Mouse (Mus musculus): ENCODE data around the gene Islr2. TPM values are rescaled to one million over a fixed set of nuclear protein-coding genes. Genes with fewer than 3 reads are reported as not detected.

The Islr2 gene
- total and polyA plus RNA-seq, 3 experiments, result not detected

DNA sequence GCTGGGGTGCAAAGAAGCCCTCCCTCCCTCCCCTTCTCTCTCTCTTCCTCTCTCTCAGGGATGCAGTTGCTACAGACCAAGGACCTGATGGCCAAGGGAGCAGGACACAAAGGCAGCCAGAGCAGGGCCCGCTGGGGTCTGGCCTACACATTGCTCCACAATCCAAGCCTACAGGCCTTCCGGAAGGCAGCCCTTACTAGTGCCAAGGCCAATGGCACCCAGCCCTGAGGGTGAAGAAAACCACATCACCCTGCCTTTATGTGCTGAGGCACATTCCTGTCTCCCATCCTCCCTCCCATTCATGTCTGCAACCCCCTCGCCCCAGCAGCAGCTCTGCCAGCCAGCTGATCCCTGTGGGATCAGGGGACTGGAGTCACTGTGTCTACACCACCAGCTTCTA is 51.0 kb downstream of the Islr2 start:
- no peaks in the 10 kb centered on the region for H3K36me3 ChIP-seq (replicated peaks in 1 of 2; ENCODE audit: control insufficient read depth in 1 of 2, insufficient read depth in 1 of 2, low read length in 1 of 2)
- H3K4me3 ChIP-seq (replicated peaks in 1 of 3; ENCODE audit: low read depth in 2 of 3, low read length in 2 of 3, poor library complexity in 1 of 3), result no peak overlapping the region
- no peaks in the 10 kb centered on the region; a peak in 1 of 4 replicates for H3K4me1 ChIP-seq (ENCODE audit: control insufficient read depth in 1 of 2, insufficient read depth in 2 of 2)
- no peak overlapping the region for H3K4me2 ChIP-seq (ENCODE audit: insufficient read depth, low read depth, poor library complexity, severe bottlenecking)
- H3K79me2 ChIP-seq (replicated peaks; ENCODE audit: control insufficient read depth, extremely low read depth, insufficient read depth, poor library complexity, severe bottlenecking), result no peaks in the 10 kb centered on the region
- H3K27ac ChIP-seq (ENCODE audit: insufficient read depth, low read depth), result no peak overlapping the region
- dilution Hi-C loops (cut with MboI; ENCODE audit: extremely low pct_ligation_motif_present, extremely low pct_unique_long_range_greater_than_20kb, low sequenced_read_pairs), result no loop called here
- no peaks in the 10 kb centered on the region for H3K9me3 ChIP-seq (replicated peaks; ENCODE audit: low read length)
- in situ Hi-C loops (cut with MboI; ENCODE audit: low pct_ligation_motif_present, low pct_unique_long_range_greater_than_20kb, low sequenced_read_pairs), result no loop called here
- no peak for TF ChIP-seq CTCF (conservative IDR thresholded peaks at IDR 0.05 in 1 of 2, IDR thresholded peaks at IDR 0.05 in 1 of 2; ENCODE audit: low read depth in 2 of 2, low read length in 2 of 2)
- no peak for TF ChIP-seq EP300 (IDR thresholded peaks at IDR 0.05; ENCODE audit: low read length)
- no peak for TF ChIP-seq GABPA (IDR thresholded peaks at IDR 0.05; ENCODE audit: insufficient replicate concordance, low read depth, low read length)
- TF ChIP-seq MAX (IDR thresholded peaks at IDR 0.05; ENCODE audit: low read length), result no peak
- TF ChIP-seq TBP (conservative IDR thresholded peaks at IDR 0.05; ENCODE audit: low read depth, low read length), result no peak
- no peak for TF ChIP-seq NRF1 (IDR thresholded peaks at IDR 0.05; ENCODE audit: low read depth, low read length)
- no peak for TF ChIP-seq SIN3A (IDR thresholded peaks at IDR 0.05; ENCODE audit: low read length)
- TF ChIP-seq UBTF (IDR thresholded peaks at IDR 0.05; ENCODE audit: low read depth, low read length), result no peak
- TF ChIP-seq NELFE (IDR thresholded peaks at IDR 0.05; ENCODE audit: low read depth, low read length), result no peak
- TF ChIP-seq E2F4 (IDR thresholded peaks at IDR 0.05; ENCODE audit: insufficient replicate concordance, low read depth, low read length), result no peak
- no peak overlapping the region for H3K9ac ChIP-seq (ENCODE audit: insufficient read depth, low read depth)
- H3K27me3 ChIP-seq (replicated peaks), result peaks cover 57% of the 10 kb centered on the region
- no peak for DNase-seq (ENCODE audit: extremely low read depth)

DNA sequence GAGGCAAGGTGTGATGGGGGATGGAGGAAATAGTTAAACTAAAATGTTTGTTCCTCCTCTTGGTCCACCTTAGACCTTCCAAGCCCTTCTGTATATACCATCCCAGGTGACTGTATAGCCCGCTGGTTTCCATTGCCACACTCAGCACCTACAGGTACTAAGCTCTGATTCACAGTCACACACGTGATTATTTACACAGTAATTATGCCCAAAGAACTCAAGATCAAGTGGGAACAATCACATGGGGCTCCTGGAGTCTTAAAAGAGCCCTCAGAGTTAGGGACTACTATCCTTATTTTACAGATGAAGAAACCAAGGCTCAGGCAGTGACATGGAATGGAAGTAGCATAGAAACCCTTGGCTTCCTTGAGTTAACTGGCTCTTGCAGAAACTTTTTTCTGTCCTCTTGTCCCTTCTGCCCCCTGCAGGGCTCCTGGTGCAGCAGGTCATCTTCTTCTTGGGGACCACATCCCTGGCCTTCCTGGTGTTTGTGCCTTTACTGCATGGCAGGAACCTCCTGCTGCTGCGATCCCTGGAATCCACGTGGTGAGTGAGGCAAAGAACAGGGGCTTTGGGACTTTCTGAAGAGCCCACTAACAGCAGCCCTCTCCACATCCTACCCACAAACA is 53.3 kb downstream of the Islr2 start:
- Histone ChIP-seq H3K79me2 (replicated peaks; ENCODE audit: control insufficient read depth, extremely low read depth, insufficient read depth, poor library complexity, severe bottlenecking) (no peaks in the 10 kb centered on the region), H3K4me2 (ENCODE audit: insufficient read depth, low read depth, poor library complexity, severe bottlenecking) (no peak overlapping the region), H3K27me3 (replicated peaks) (peaks cover 64% of the 10 kb centered on the region), H3K27ac (ENCODE audit: insufficient read depth, low read depth) (no peak overlapping the region), H3K9ac (ENCODE audit: insufficient read depth, low read depth) (no peak overlapping the region), H3K4me3 (replicated peaks in 1 of 3; ENCODE audit: low read depth in 2 of 3, low read length in 2 of 3, poor library complexity in 1 of 3) (no peak overlapping the region), H3K4me1 (ENCODE audit: control insufficient read depth in 1 of 2, insufficient read depth in 2 of 2) (no peaks in the 10 kb centered on the region; a peak in 1 of 4 replicates), H3K36me3 (replicated peaks in 1 of 2; ENCODE audit: control insufficient read depth in 1 of 2, insufficient read depth in 1 of 2, low read length in 1 of 2) (no peaks in the 10 kb centered on the region), H3K9me3 (replicated peaks; ENCODE audit: low read length) (no peaks in the 10 kb centered on the region)
- dilution Hi-C loops (cut with MboI; ENCODE audit: extremely low pct_ligation_motif_present, extremely low pct_unique_long_range_greater_than_20kb, low sequenced_read_pairs) (no loop called here), in situ Hi-C loops (cut with MboI; ENCODE audit: low pct_ligation_motif_present, low pct_unique_long_range_greater_than_20kb, low sequenced_read_pairs) (no loop called here)
- no peak for TF ChIP-seq EP300 (IDR thresholded peaks at IDR 0.05; ENCODE audit: low read length)
- peak; percentile 72 for TF ChIP-seq SMC3 (IDR thresholded peaks at IDR 0.05; ENCODE audit: low read depth, low read length)
- no peak for TF ChIP-seq MYC (IDR thresholded peaks at IDR 0.05; ENCODE audit: low read depth, low read length)
- TF ChIP-seq CTCF (conservative IDR thresholded peaks at IDR 0.05 in 1 of 2, IDR thresholded peaks at IDR 0.05 in 1 of 2; ENCODE audit: low read depth in 2 of 2, low read length in 2 of 2), result peak in 1 of 2 experiments; percentile 58; a peak in 3 of 4 replicates
- TF ChIP-seq RAD21 (IDR thresholded peaks at IDR 0.05; ENCODE audit: low read depth, low read length), result peak; percentile 61
- no peak for TF ChIP-seq MAFK (IDR thresholded peaks at IDR 0.05; ENCODE audit: insufficient replicate concordance, low read length)
- TF ChIP-seq MXI1 (IDR thresholded peaks at IDR 0.05; ENCODE audit: low read depth, low read length), result no peak
- TF ChIP-seq USF2 (conservative IDR thresholded peaks at IDR 0.05; ENCODE audit: low read depth, low read length), result no peak
- no peak for TF ChIP-seq MEF2A (IDR thresholded peaks at IDR 0.05; ENCODE audit: borderline replicate concordance, low read depth, low read length)
- TF ChIP-seq E2F4 (IDR thresholded peaks at IDR 0.05; ENCODE audit: insufficient replicate concordance, low read depth, low read length), result no peak
- peak; percentile 10; the same call in 1 of the 2 replicates for TF ChIP-seq ZC3H11A (IDR thresholded peaks at IDR 0.05; ENCODE audit: low read depth, low read length)
- no peak for TF ChIP-seq CHD1 (IDR thresholded peaks at IDR 0.05; ENCODE audit: low read depth, low read length)
- TF ChIP-seq POLR2A (IDR thresholded peaks at IDR 0.05; ENCODE audit: low read depth, low read length), result no peak
- no peak for TF ChIP-seq RCOR1 (conservative IDR thresholded peaks at IDR 0.05; ENCODE audit: low read depth, low read length)
- TF ChIP-seq JUND (conservative IDR thresholded peaks at IDR 0.05; ENCODE audit: low read depth, low read length), result no peak
- no peak for TF ChIP-seq NELFE (IDR thresholded peaks at IDR 0.05; ENCODE audit: low read depth, low read length)
- no peak for TF ChIP-seq TBP (conservative IDR thresholded peaks at IDR 0.05; ENCODE audit: low read depth, low read length)
- no peak for DNase-seq (ENCODE audit: extremely low read depth)

Measured in CH12.LX (cell line).